Mouse (Mus musculus): Measurements from ENCODE around the gene Il11ra1. TPM values are rescaled to one million over a fixed set of nuclear protein-coding genes. Genes with fewer than 3 reads are reported as not detected.
"Not testable (repeated sequence)": the region's sequence is repeated elsewhere in the genome, so short reads cannot be mapped to it uniquely, and the experiment has no call there.

The Il11ra1 gene
- polyA plus RNA-seq, 1 experiment from 2014 or later: 43.0 TPM

DNA sequence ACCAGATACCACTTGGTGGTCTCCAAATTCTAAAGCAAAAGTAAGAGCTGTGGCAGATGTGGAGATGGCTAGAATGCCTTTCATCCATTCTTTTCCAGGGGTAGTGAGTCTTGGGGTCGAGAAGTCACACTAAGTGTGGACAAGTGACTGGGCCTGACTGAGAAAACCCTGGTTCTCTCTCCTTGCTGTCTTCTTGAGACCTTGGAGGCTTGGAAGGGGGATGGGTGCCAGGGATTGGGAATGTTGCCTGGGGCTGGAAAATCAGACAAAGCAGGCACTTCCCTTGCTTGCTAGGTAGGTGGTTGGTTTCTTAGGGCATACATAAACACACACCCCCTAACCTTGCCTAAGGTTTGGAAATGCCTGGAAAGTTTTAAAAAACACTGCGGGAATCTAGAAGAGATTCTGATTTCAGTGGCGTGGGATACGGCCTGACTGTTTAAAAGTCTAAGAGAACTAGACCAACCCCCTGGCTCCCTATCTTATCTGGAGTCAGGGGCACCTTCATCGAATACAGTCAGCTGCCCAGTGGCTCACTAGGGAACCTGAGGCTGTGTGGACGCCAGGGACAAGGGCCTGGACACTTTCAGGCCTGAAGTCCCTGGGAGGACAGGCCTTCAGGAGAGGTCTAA, 60.0 kb downstream of the Il11ra1 start:
- no peaks in the 10 kb centered on the region for H3K9me3 ChIP-seq (replicated peaks)

DNA sequence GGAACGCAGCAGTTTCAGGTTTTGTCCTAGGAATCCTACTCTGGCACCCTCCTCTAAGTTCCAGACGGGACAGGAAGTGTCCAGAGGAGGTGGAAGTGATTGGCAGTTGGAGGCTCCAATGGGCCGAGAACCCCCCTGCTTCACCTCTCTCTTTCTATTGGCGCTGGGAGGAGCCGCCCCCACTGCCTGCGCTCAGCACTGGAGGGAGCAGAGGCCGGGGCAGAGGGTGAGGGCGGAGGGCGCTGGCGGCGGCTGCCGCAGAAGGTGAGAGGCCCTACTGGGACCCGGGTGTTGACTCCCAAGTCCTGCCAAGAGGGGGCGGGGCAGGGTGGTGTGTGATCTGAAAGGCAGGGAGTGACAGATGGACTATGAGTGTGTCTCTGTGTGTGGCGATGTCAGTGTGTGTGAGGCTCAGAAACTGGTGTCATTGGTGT, 60.5 kb downstream of the Il11ra1 start:
- H3K27me3 ChIP-seq (replicated peaks): no peaks in the 10 kb centered on the region
- peaks cover 23% of the 10 kb centered on the region for H3K36me3 ChIP-seq
- H3K4me3 ChIP-seq: peak overlapping the region; percentile 46
- peak; percentile 92 for ATAC-seq
- H3K4me2 ChIP-seq: peak overlapping the region; percentile 71
- H3K4me1 ChIP-seq: peaks cover 45% of the 10 kb centered on the region
- H3K27ac ChIP-seq: peak overlapping the region; percentile 78
- H3K9me3 ChIP-seq (replicated peaks): no peaks in the 10 kb centered on the region
- WGBS (ENCODE audit: insufficient replicate concordance): 2% methylated on average over 15 of the region's 15 CpGs
- peak overlapping the region; percentile 47 for H3K9ac ChIP-seq

More for the DNA sequence above, 60.0 kb downstream of the Il11ra1 start:
- Histone ChIP-seq H3K4me3 (peak overlapping the region; percentile 46), H3K27ac (peak overlapping the region; percentile 78), H3K9ac (peak overlapping the region; percentile 47), H3K36me3 (peaks cover 23% of the 10 kb centered on the region), H3K4me1 (peaks cover 49% of the 10 kb centered on the region), H3K27me3 (replicated peaks) (no peaks in the 10 kb centered on the region), H3K4me2 (peak overlapping the region; percentile 71)
- ATAC-seq: peak; percentile 27
- WGBS (ENCODE audit: insufficient replicate concordance): 30% methylated on average over 6 of the region's 6 CpGs

DNA sequence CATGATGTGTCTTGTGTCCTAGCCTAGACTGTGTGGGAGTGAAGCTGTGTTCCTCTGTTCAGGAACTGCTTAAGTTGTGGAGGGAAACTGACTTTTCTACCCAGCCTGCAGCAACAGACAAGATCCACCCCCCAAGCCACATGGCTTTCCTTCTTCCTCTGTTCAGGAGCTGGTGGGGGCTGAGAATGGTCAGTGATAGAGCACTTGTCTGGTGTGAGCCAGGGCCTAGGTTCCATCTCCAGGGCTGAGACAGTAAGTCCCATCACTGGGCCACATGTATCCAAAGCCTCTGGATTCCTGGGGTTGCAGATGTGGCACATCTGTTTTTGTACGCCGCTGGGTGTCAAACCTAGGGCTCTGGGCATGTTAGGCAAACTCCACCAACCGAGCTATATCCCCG, 61.1 kb downstream of the Il11ra1 start:
- Histone ChIP-seq H3K36me3 (peaks cover 23% of the 10 kb centered on the region), H3K9ac (peak overlapping the region; percentile 47), H3K4me3 (peak overlapping the region; percentile 46), H3K4me1 (peaks cover 45% of the 10 kb centered on the region), H3K9me3 (replicated peaks) (no peaks in the 10 kb centered on the region), H3K4me2 (peak overlapping the region; percentile 71), H3K27ac (peak overlapping the region; percentile 78), H3K27me3 (replicated peaks) (no peaks in the 10 kb centered on the region)
- peak; percentile 10; the same call in 1 of the 2 replicates for ATAC-seq
- WGBS (ENCODE audit: insufficient replicate concordance): 62% methylated on average over 4 of the region's 4 CpGs

DNA sequence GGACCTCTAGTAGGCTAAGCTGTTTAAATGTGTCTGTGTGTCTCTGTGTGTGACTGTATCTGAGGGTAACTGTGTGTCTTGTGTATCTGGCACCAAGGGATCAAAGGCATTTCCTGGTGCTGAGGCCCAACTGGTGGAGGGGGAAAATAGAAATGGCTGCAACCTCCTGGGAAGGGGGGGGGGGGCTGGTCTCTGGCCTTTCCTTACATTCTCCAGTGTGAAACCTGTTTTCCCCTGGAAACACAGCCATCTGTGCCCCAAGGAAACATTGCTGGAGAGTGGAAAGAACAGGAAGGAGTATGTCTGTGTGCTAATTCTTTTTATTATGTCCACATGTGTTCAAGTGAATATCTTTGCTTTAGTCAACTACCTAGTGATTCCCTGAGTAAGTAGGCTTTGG, 61.9 kb downstream of the Il11ra1 start:
- peaks cover 23% of the 10 kb centered on the region for H3K36me3 ChIP-seq
- H3K9me3 ChIP-seq (replicated peaks): no peaks in the 10 kb centered on the region
- peak overlapping the region; percentile 71 for H3K4me2 ChIP-seq
- H3K4me1 ChIP-seq: peaks cover 38% of the 10 kb centered on the region
- H3K4me3 ChIP-seq: no peak overlapping the region
- peak overlapping the region; percentile 78 for H3K27ac ChIP-seq
- ATAC-seq: no peak
- no peaks in the 10 kb centered on the region for H3K27me3 ChIP-seq (replicated peaks)
- no peak overlapping the region for H3K9ac ChIP-seq

DNA sequence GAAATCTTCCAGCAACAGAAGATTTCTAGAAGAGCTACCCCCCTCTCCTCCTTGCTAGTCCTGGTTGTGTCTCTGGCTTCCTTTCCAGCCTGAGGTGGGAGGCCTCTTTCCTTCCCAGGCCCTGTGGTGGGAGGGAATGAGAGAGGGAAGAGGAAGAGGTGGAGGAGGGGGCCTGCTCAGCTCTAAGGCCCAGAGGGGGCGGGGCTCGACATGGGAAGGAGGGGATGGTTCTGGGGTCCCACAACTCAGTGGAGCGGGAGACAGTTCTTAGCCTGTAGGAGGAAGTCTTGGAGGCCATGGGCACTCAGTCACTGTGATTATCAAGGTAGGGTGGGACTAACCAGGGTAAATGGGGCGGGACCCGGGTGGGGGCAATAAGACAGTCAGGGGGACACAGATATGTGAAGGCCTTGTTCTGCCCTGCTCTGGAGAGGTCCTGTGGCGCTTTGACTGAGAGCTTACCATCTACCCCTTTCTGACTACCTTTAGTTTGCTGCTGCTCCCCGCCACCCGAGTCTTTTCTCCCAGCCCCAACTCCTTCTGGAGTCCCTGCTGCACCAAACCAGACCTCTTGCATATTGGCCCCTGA, 62.4 kb downstream of the Il11ra1 start:
- no peak overlapping the region for H3K4me3 ChIP-seq
- peak overlapping the region; percentile 71 for H3K4me2 ChIP-seq
- 0 out of 2 replicates have a peak overlapping the region, but pooled peaks have one; percentile 6 for H3K9ac ChIP-seq
- H3K4me1 ChIP-seq: peaks cover 41% of the 10 kb centered on the region
- 37% methylated on average over 8 of the region's 8 CpGs for WGBS (ENCODE audit: insufficient replicate concordance)
- H3K9me3 ChIP-seq (replicated peaks): no peaks in the 10 kb centered on the region
- H3K27ac ChIP-seq: peak overlapping the region; percentile 78
- peaks cover 19% of the 10 kb centered on the region for H3K36me3 ChIP-seq
- no peaks in the 10 kb centered on the region for H3K27me3 ChIP-seq (replicated peaks)
- no peak for ATAC-seq

DNA sequence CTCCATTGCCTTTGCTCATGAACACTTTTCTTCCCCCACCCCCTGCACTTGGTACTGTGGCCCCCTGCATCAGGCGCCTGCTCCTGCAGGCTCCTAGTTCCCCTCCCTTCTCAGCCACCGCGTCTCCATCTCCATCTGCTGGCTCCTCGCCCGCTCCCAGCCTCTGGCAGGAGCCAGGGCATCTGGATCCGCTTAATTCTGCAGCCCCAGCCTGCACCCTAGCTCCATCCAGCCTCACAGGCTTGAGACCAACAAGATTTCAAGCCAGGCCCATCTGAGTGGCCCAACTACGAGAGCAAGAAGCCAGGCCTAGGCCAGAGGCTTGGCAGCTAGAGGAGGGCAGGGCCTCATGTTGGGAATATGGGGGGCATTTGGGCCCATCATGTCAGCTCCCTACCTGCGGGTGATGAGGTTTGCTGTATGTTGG, 62.9 kb downstream of the Il11ra1 start:
- not testable (repeated sequence) for H3K4me3 ChIP-seq; H3K9me3 ChIP-seq (replicated peaks); ATAC-seq; H3K27me3 ChIP-seq (replicated peaks)
- 57% methylated on average over 8 of the region's 8 CpGs for WGBS (ENCODE audit: insufficient replicate concordance)
- Histone ChIP-seq H3K9ac (0 out of 2 replicates have a peak overlapping the region, but pooled peaks have one; percentile 6), H3K4me2 (peak overlapping the region; percentile 71; the same call in 1 of the 2 replicates), H3K27ac (peak overlapping the region; percentile 64), H3K4me1 (peaks cover 45% of the 10 kb centered on the region), H3K36me3 (peaks cover 15% of the 10 kb centered on the region)

DNA sequence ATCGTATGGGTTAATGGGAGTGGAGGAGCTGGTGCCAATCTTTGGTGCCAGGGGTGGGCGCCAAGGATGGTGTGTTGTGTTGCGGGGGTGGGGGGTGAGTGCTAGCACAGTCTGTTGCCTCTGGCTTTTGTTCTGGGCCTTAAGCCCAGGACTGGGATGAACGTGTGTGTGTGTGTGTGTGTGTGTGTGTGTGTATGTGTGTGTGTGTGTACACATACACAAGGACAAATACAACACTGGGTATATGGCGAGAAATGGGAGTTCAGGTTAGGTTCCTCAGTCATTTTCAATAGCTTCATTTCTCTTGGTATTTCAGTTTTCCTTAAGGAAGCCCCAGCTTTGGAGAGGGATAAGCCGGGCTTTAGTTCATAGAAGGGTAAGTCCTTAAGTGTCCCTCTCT, 63.4 kb downstream of the Il11ra1 start:
- not testable (repeated sequence) for H3K9me3 ChIP-seq (replicated peaks); H3K9ac ChIP-seq; H3K27me3 ChIP-seq (replicated peaks); H3K4me2 ChIP-seq; H3K27ac ChIP-seq; H3K4me3 ChIP-seq; ATAC-seq
- peaks cover 45% of the 10 kb centered on the region for H3K4me1 ChIP-seq
- H3K36me3 ChIP-seq: peaks cover 13% of the 10 kb centered on the region
- 72% methylated on average over 5 of the region's 6 CpGs for WGBS (ENCODE audit: insufficient replicate concordance)

DNA sequence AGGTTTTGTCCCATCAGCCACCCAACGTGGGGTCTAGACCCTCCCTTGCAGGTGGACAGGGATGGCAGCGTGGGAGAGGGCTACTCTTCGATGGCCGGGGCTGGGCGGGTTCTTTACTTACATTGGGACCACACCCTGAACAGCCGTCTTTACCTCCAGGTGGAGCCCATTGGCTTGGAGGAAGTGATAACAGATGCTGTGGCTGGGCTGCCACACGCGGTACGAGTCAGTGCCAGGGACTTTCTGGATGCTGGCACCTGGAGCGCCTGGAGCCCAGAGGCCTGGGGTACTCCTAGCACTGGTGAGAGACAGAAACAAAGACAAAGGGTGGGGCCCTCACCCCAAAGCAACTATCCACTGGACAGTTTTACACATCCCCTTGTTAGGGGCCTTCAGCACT, 67.5 kb downstream of the Il11ra1 start:
- H3K4me2 ChIP-seq; H3K27ac ChIP-seq; H3K4me3 ChIP-seq; ATAC-seq; H3K36me3 ChIP-seq; H3K27me3 ChIP-seq (replicated peaks); H3K9ac ChIP-seq; H3K9me3 ChIP-seq (replicated peaks): not testable (repeated sequence)
- 49% methylated on average over 10 of the region's 10 CpGs for WGBS (ENCODE audit: insufficient replicate concordance)
- peaks cover 18% of the 10 kb centered on the region for H3K4me1 ChIP-seq

DNA sequence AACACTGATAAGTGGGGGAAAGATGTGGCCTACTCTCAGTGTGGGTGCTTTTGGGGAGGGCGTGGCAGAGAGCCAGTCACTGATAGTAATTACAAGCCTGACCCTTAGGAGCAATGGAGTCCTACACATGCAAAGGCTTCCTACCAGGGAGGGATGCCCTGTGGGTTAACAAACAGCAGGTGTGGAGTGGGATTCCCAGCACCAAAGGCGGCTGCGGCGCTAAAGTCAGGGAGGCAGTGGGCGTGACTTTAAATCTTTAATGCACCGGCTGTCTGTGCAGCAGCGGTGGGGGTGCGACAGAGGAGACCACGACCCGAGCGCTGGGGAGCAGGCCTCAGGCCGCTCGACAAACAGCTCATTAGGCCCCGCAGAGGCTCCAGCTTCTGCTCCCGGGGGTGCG, 73.2 kb downstream of the Il11ra1 start:
- peak overlapping the region; percentile 61 for H3K4me2 ChIP-seq
- not testable (repeated sequence) for H3K9me3 ChIP-seq (replicated peaks); H3K27me3 ChIP-seq (replicated peaks); H3K9ac ChIP-seq; ATAC-seq; H3K36me3 ChIP-seq; H3K27ac ChIP-seq
- H3K4me1 ChIP-seq: peaks cover 12% of the 10 kb centered on the region
- H3K4me3 ChIP-seq: peak overlapping the region; percentile 35
- WGBS (ENCODE audit: insufficient replicate concordance): 6% methylated on average over 11 of the region's 16 CpGs

DNA sequence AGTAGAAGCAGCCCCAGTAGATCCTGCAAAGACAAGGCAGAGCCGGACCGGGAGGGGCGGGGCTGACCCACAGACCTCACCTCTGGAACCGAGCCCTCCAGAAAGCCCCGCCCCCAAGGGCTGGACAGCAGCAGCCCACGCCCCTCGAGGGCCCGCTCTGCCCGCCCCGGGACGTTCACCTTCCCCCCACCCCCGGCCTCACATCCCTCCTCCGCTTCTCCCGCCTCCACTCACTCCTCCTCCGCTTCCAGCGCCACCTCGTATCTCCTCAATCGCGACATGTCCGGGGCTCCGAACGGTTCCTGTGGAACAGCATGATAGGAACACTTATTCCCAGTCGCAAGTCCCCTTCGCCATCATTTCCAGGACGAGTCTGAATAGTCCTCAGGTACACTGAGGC, 73.7 kb downstream of the Il11ra1 start:
- H3K4me2 ChIP-seq: peak overlapping the region; percentile 71
- peaks cover 12% of the 10 kb centered on the region for H3K4me1 ChIP-seq
- peak overlapping the region; percentile 56; the same call in 1 of the 2 replicates for H3K27ac ChIP-seq
- 0% methylated on average over 20 of the region's 25 CpGs for WGBS (ENCODE audit: insufficient replicate concordance)
- ATAC-seq; H3K36me3 ChIP-seq; H3K27me3 ChIP-seq (replicated peaks); H3K9ac ChIP-seq; H3K9me3 ChIP-seq (replicated peaks): not testable (repeated sequence)
- peak overlapping the region; percentile 57 for H3K4me3 ChIP-seq

DNA sequence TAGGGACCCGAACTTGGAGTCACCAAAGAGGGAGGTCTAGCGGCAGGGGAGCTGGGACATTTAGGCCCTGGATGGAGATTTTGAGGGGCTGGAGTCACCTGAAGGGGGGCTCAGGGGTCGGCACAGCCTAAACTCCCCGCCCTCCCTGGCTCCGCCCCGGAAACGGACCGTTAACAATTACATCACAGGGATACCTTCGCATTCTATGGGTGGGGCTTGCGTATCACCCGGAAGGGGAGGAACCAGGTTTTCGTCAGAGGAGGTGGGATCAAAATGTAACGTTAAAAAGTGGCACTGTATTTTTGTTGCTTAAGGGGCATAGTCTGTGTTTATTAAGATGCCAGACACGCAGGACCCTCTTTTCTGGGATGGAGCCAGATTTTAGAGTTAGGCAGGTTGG, 74.2 kb downstream of the Il11ra1 start, which contains the start of gene Ccl27a:
Gene Ccl27a, minus strand, starts transcription at position 246 of the 400 bp plus-strand sequence.
- WGBS (ENCODE audit: insufficient replicate concordance): 5% methylated on average over 12 of the region's 14 CpGs
- H3K27ac ChIP-seq: peak within 1 kb of the TSS; percentile 56; the same call in 1 of the 2 replicates
- not testable (repeated sequence) for H3K36me3 ChIP-seq; H3K9me3 ChIP-seq (replicated peaks); ATAC-seq; H3K9ac ChIP-seq; H3K27me3 ChIP-seq (replicated peaks)
- H3K4me1 ChIP-seq: peaks cover 12% of the 10 kb centered on the region
- H3K4me3 ChIP-seq: peak within 1 kb of the TSS; percentile 57
- H3K4me2 ChIP-seq: peak within 1 kb of the TSS; percentile 71

DNA sequence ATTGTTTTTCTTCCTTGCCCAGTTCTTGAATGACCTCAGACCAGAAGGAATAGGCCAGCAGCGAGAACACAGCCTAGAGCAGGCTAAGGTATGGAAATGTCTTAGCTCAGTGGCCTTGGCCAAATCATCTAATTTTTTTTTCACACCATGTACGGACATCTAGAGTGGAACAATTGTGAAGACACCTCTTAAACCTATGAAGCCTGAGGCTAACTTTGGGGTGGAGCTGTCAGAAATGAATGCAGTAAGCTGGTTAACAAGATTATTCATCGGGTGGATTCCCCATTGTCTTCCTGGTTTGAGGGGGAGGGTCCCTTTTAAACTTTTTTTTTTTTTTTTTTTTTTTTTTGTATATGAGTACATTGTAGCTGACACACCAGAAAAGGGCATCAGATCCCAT, 74.7 kb downstream of the Il11ra1 start:
- H3K9me3 ChIP-seq (replicated peaks); H3K36me3 ChIP-seq; ATAC-seq; H3K27me3 ChIP-seq (replicated peaks); H3K9ac ChIP-seq: not testable (repeated sequence)
- H3K27ac ChIP-seq: 0 out of 2 replicates have a peak overlapping the region, but pooled peaks have one; percentile 40
- 78% methylated on average over 3 of the region's 3 CpGs for WGBS (ENCODE audit: insufficient replicate concordance)
- H3K4me3 ChIP-seq: peak overlapping the region; percentile 57
- H3K4me1 ChIP-seq: peaks cover 12% of the 10 kb centered on the region
- peak overlapping the region; percentile 71 for H3K4me2 ChIP-seq

All from liver, embryonic 12.5 days (tissue).